Mouse (Mus musculus) ES-E14 (cell line): ENCODE data around the gene Trp53.

Experiments
- CHD2 ChIP-seq: IDR thresholded peaks from 2 replicates; pipeline ENCODE4 v1.6.1; 2014; ENCODE audit warnings: mild to moderate bottlenecking, low read depth, low read length, inconsistent platforms
- HCFC1 ChIP-seq: IDR thresholded peaks from 2 replicates; pipeline ENCODE4 v1.6.1; 2012; ENCODE audit warnings: low read length, inconsistent platforms, borderline replicate concordance; ENCODE audit not compliant: insufficient read depth
- MAFK ChIP-seq: IDR thresholded peaks from 2 replicates; pipeline ENCODE4 v1.6.1; 2014; ENCODE audit warnings: mild to moderate bottlenecking, low read depth, low read length, inconsistent platforms; ENCODE audit not compliant: insufficient read depth
- ZNF384 ChIP-seq: IDR thresholded peaks from 2 replicates; pipeline ENCODE4 v1.6.1; 2012; ENCODE audit warnings: low read depth, low read length, inconsistent platforms

DNA sequence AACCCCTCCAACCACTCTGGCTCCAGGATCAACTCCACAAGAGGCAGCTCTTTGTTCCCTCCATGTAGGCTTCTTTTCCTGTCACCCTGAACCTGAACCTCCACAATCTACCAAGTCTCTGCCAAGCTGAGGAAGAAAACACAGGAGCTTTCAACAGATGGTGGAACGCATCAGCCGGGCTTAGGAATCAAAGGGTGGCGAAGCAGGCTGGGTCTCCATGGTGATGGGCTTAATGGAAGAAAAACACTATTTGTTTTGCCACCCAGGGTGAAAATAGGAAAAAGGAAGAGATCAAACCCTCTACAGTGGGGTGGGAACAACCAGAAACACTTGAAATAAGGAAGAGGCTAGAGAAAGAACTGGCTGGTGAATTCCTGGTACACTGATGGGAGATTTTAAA, 36.6 kb upstream of the Trp53 start:
- TF ChIP-seq HCFC1 (no peak), CHD2 (no peak), ZNF384 (no peak), MAFK (no peak)
